Mouse (Mus musculus): Measurements from ENCODE around the gene Chn2.

DNA sequence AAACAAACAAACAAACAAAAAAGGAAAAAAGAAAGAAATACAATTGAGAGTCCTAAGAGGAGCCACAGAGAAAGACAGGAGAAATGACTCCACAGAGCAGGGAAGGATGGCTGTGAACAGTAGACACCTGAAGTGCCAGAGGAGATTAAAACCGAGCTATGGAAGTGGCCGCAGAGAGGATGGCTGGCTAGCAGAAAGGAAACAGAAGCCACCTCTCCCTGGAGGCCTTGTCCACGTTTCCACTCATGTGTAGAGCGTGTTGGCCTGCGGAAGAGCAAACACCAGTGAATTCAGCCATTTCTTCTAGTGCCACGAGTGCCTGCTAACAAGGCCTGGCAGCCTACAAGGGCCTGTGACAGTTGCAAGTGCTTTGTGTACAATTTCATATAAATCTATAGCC lies 75.1 kb downstream of the Chn2 start:
- TF ChIP-seq CTCF (IDR thresholded peaks at IDR 0.05; ENCODE audit: borderline replicate concordance, extremely low read depth, insufficient read depth, insufficient read length) = no peak
- TF ChIP-seq POLR2A (IDR thresholded peaks at IDR 0.05; ENCODE audit: borderline replicate concordance, extremely low read depth, insufficient read depth, insufficient read length, poor library complexity, severe bottlenecking) = no peak
